Mouse (Mus musculus) left cerebral cortex, postnatal 14 days (tissue): Measurements from ENCODE around the gene Astl. TPM values are rescaled to one million over a fixed set of nuclear protein-coding genes. Genes with fewer than 3 reads are reported as not detected.

ENCODE experiments used
- DNase-seq, 2 experiments: peaks; one replicate each; pipeline ENCODE4 v3.0.0; 2021 to 2022; ENCODE audit warnings: low spot score in 2 of 2, mixed read lengths in 1 of 2
- intact Hi-C: fragments of 180-260 bp; cut with DNase I; formaldehyde crosslinking; loops from one replicate; pipeline ENCODE4 v1.15.1; 2025
- total RNA-seq, 2 experiments: library from RNA; stranded (reverse); gene quantifications; 2 replicates each; pipeline ENCODE4 v1.2.3; 2021

Gene Astl
- total RNA-seq, 2 experiments from 2014 or later, result not detected

DNA sequence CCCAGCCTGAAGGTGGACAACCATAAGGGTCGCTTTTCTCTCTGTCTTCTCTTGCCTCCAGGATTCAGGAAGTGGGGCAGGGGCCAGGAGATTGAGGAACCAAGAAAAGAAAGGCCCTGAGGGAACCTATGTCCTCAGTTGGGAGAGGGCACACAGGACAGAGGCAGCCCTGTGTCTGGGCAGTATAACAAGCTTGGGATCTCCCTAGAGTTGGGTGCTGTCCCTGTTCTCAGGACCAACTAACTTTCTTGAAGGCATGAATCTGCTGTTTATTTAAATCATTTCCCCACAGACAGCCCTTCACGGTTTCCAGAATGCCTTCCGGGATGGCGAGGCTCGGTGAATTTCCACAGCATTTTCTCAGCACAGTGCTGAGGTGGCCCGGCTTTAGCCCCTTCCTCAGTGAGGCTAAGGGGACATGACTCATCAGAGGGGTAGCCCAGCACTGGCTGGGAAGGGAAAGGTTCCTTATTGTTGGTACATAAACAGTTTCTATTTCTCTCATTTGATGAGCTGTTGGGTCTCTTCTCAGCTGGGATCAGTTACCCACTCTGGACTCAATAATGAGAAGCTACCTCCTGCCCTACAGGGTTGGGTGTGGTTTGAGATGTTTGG, 15.7 kb upstream of the Astl start:
- no peak for DNase-seq
- intact Hi-C loops, result no loop called here

GRCm38 (mm10) chr2:127323667-127324066, 14.8 kb upstream of the Astl start:
- intact Hi-C loops, result no loop called here
- DNase-seq, result no peak

DNA sequence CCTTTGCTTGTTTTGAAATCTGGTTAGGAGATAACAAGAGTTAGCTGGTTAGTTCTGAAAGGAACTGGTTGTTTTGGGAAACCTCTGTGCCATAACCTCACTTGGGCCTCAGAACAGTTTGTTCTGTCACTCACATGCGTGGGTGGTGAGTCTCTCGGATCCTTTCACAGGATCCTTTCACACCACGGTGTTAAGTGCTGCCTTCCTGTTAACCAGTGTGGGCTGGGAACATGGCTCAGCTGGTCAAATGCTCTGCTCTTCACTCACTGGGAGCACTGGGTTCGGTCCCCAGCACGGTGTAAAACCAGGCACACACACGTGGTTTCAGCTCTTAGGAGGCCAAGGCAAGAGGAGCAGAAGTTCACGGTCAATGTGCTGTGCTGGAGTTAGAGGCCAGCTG, 14.0 kb upstream of the Astl start:
- DNase-seq, result peak in 1 of 2 experiments; percentile 25
- intact Hi-C loops, result no loop called here

GRCm38 (mm10) chr2:127328090-127328851, 10.2 kb upstream of the Astl start:
- intact Hi-C loops, result no loop called here
- DNase-seq, result no peak

DNA sequence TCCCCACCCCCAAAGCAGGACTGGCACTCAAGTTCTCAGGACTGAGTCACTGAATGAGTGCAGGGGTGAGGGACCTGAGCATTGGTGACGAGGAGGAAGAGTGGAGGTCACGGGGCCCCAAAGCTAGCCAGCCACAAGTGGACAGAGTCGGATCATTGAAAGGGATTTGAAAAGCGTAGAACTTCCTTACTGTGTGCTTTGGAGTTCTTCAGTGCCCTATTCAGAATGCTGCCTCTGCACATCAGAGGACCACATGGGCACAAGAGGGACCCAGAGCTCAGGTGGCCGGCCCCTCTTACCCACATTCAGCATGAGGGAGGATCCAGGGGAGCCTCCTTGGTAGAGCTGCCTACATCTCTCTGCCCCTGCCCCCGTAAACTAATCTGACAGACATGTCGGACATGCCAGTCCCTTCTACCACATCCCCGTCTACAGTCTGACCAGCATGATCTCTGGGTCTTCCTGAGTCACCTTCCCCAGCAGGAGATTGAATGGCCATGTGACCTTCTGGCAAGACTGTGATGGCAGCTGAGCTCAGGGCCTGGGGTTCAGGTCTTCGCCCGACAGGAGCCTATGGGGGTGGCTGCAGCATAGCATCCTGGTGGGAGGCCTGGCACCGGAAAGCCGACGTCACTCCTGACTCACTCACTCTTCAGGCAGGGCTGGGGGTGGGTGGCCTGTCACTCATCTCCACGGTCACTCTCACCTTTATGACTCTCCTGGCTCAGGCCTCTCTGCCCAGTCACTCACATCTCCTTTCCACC, 5.5 kb upstream of the Astl start:
- intact Hi-C loops, result no loop called here
- no peak for DNase-seq

DNA sequence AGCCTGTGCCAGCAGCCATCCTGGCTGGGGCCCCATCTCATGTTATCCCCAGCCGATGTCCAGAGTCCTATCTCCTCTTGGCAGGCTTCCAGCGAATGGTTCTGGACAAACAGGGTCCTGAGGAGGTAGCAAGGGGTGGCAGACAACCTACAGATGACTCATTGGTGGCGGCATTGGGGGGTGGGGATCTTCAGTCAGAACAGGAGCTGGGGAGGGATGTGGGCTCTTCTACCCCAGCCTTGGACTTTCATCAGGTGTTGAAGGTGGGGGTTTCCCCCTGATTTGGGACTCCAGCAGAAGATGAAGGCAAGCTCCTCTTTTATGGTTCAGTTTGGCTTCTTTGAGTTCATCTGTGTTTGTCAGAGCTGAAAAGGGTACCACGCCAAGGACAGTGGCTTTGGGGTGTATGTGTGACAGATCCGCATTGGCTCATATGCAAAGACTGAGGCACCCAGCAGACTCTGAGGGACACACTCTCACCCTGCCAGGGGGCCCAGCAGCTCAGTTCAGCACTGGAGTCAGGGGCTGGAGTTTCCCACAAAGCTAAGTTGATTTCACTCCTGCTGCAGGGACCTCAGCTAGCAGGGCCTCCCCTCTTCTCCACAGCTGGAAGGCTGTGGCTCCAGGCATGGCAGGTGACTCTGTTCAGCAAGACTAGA, 4.4 kb upstream of the Astl start:
- intact Hi-C loops, result no loop called here
- no peak for DNase-seq

GRCm38 (mm10) chr2:127335078-127335541, 3.3 kb upstream of the Astl start:
- intact Hi-C loops, result no loop called here
- DNase-seq, result no peak

DNA sequence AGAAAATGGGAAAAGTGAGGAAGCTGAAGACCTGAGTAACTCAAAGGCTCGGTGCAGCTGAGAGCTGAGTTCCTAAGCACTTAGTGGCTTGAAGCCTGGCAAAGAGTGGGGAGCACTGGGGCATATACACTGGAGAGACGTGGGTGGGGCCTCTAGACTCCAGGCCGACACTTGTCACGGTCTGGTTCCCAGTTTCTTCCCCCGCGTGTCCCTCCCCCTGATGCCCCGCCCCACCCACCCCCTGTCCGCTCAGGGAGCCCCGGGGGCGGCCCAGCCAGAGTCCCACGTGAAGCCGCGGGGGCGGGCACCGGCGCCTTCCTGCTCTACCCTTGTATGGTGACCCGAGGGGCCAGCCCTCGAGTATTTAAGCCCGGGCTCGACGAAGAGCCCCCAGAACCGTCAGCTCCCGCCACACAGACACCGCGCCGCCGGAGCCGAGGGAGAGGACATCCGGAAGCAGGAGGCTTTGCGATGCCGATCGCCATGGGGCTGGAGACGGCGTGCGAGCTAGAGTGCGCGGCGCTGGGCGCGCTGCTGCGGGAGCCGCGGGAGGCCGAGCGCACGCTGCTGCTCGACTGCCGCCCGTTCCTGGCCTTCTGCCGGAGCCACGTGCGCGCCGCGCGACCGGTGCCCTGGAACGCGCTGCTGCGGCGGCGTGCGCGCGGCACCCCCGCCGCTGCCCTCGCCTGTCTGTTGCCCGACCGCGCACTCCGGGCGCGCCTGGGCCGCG, 2.5 kb upstream of the Astl start, which contains the start of gene Dusp2:
TSS of gene Dusp2 (plus strand) at position 393 of the 730 bp plus-strand sequence.
- intact Hi-C loops, result no loop called here
- DNase-seq, result peak; percentile 65 to 69

DNA sequence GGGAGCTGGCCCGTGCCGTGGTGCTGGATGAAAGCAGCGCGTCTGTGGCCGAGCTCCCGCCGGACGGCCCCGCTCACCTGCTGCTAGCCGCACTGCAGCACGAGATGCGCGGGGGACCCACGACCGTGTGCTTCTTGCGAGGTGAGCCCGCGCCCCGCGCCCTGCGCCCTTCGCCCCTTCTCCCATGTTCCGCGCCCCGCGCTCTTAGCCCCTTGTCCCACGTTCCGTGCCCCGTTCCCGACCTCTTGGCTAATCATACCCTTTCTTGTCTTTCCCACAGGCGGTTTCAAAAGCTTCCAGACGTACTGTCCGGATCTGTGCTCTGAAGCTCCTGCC, 2.0 kb upstream of the Astl start:
- intact Hi-C loops, result no loop called here
- no peak for DNase-seq

- intact Hi-C loops, result no loop called here
- DNase-seq, result no peak
Observed at GRCm38 (mm10) chr2:127336885-127337284, 1.6 kb upstream of the Astl start.

- DNase-seq, result no peak
- intact Hi-C loops, result no loop called here
Observed at GRCm38 (mm10) chr2:127337531-127337930, 908 bp upstream of the Astl start.

DNA sequence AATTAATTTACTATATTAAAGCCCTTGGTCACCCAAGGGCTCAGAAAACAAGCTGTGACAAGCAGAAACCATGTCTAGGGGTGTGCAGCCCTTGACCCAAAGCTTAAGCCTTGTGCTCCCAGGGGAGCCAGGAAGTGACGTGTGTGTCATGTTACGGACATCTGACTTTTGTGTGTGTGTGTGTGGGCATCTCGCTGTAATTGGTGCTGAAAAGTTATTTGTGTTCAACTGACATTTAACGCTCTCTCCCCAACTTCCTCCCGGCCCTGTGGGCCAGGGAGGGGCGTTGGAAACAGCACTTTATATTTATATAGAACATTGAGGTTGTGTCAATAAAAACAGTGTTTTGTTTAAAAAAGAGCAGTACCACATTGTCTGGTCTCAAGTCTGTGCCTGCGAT, 427 bp upstream of the Astl start:
- intact Hi-C loops, result no loop called here
- no peak for DNase-seq

DNA sequence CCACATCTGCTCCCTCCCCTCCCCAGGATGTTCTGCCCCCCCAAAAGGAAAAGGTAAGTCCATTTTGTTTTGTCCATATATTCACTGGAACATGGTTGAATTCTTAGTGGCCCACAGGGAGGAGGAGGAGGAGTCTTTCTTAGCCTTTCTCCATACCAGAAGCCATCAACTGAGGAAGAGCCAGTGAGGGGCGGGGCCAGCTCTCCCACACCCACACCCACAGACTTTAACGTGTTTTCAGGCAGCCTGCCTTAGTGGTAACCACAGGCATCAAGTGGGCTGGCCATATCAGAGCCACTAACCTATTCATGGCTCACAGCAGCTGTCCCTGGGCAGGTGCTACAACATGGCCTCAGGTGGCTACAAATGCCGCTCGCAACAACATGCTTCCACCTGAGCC, 394 bp downstream of the Astl start:
- DNase-seq, result no peak
- intact Hi-C loops, result no loop called here

DNA sequence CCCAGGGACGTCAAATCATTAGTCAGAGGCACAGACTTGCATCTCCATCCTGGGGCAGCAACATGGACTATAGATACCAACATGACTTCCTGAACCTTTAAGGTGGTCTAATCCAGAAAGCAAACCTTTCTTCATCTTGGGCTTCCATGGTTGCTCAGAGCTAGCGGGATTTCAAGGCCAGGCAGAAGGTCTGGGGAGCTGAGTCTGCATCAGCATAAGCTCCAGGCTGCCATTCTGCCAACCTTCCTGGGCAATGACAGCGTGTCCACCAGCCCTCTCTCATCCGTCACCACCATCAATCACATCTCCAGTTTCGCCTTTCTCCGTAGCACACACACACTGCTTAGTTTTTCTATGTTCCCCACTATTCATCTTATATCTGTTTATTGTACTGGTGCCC, 823 bp downstream of the Astl start:
- no peak for DNase-seq
- intact Hi-C loops, result no loop called here

DNA sequence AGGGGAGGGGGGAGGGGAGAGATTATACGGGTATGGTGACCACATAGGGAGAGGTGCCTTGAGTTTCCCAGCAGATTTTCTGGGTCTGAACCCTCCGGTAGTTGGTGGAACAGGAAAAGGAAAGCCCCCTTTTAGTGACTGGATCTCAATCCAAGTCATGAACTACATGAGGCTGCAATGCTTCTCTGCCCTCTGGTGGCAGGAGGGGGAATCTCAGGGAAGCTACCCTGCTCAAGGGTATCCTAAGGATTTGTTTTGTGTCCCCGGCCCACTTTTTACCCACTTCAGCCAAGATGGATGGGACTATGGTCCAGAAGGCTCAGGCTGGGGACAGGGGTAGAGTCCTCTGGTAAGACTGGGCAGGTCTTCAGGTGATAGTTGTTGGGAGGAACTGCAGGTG, 2.7 kb downstream of the Astl start:
- intact Hi-C loops, result loop anchor here (5.0 kb wide), 1 partner anchor 94 kb away; the partner anchor contains the start of genes Ciao1 and Tmem127
- peak; percentile 47 to 64 for DNase-seq

DNA sequence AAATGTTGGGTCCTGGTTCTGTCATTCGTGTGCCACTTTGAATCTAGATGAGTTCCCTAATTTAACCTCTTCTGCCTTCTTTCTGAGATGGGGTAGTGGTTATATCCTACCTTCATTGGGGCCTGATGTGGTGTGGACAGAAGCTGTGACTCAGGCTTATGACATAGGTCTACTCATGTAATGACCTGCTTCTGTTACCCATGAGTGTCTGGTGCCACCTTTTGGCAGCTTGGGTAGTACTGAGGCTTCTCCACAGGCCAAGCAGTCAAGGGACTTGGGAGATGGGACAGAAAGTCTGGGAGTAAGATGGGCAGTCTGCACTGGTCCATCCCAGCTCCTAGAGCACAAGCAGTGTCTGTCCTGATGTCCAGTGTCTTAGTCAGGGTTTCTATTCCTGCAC, 7.9 kb downstream of the Astl start:
- intact Hi-C loops, result no loop called here
- DNase-seq, result no peak

DNA sequence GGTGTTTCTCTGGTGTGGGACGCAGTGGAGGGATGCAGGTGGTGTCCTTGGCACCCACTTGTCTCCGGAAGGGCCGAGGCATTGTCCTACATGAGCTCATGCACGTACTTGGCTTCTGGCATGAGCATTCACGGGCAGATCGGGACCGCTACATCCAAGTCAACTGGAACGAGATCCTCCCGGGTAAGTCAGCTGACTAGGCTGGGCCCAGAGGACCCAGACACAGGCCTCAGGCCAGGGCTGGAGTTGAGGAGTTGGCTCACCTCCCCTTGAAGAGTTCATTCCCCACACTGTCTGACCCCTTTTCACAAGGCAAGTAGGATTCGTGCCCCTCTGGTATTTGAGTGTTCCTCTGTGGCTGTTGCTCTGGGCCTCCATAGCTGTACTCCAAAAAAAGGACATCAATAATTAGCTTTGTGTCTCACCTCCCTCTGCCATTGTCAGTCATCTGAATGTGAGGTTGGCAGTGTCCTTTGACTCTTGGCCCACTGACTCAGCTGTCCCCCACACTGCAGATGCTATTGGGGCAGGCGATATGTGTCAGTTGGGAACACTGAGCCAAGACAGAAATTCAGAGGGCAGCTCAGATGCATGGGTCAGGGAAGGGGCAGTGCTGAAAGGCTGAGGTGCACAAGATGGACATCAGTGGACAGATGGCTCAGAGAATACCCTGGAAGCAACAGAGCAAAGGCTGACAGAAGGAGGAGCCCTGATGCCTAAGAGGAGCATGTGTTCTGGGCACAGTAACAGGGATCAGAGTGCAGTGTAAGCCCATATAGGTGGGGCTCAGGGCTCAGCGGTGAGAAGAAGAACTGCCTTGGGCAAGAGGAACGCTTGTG, 8.9 kb downstream of the Astl start:
- intact Hi-C loops, result no loop called here
- no peak for DNase-seq

DNA sequence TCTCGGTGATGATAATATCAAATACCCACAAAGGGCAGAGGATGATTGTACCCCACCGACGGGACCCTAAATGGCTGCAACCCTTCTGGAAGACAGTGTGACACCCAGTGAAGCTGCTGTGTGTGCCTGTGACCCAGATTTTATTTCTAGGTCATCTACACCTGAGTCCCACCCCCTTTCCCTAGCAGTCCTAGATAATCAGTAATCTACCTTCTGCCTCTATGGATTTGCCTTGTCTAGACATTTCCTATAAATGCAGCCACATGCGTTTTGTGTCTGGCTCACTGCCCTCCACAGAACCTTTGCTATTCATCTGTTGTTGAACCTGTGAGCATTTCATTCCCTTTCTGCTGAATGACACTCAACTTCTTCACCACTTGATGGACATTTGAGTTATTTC, 15.4 kb downstream of the Astl start:
- DNase-seq, result no peak
- intact Hi-C loops, result no loop called here
